Mouse (Mus musculus): ENCODE measurements around the gene Impg1.

Impg1 gene

GRCm38 (mm10) chr9:80282426-80282825, 182.9 kb downstream of the Impg1 start:
- DNase-seq (ENCODE audit: low read depth) = no peak

DNA sequence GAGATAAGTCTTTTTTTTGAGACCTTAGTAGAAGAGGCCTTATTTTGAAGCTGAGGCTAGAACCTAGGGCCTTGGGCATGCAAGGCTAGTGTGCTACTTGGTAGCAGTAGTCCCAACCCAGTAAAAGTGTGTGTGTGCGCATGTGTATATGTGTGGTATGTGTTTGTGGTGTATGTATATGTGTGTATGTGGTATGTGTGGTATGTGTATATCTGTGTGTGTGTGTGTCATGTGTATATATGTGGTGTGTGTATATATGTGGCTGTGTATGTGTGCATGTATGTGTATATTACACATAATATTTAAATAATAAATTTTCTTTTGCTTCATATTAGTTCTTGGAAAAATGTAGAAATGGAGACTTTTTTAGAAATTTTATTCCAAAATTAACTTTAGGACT, 184.6 kb downstream of the Impg1 start:
- no peak for DNase-seq (ENCODE audit: low read depth)

DNA sequence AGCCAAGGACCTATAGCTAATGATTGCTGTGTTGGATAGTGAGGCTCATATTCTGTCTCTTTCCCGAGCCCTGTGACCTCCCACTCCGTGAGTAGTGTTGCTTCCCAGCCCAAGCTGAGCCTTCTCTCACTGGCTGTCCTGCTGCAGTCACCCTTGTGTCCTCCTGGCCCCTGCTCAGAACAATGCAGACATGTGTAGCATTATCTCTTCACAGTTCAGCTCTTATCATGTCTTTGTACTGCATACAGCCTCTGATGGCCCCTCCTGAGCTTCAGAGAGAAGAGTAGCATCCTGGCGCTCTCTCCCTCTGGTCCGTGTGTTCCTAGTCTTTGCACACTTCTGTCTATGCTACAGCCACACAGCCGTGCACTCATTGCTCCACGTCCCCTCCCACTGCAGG, 187.5 kb downstream of the Impg1 start:
- no peak for DNase-seq (ENCODE audit: low read depth)

DNA sequence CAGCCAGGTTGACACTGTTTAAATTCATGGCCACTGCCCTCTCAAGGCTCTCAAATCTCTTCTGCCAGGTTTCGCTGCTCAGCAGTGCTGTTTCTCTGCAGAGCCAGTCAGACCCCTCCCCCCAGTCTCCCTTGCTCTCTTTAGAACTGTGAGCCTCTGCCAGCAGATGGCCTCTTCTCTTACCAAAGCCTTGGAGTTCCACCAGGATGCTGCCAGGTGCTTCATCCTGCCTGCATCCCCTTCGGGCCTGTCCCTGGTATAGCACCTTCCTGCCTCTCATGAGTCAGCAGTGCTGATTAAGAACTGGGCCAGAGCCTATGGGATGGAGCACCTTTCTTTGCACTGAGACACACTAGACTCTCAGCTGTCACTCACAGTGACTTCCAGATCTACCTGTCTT, 188.1 kb downstream of the Impg1 start:
- DNase-seq (ENCODE audit: low read depth) = no peak

DNA sequence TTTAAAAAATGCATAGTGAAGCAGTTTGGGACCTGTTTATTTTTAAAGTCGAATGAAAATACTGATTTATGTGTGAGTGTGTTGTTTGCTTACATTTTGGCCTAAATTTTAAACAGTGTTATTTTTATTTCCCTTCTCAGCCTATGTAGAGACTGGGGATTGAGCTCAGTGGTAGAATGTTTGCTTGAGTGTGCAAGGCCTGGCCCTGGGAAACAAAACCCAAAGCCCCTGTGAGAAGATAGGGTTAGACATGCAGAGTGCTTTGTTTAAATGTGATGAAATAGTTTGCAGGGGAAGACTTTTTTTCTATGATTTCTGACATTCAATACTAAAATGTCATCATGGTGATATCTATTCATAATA, 189.5 kb downstream of the Impg1 start:
- DNase-seq (ENCODE audit: low read depth) = no peak

GRCm38 (mm10) chr9:80275053-80275771, 190.1 kb downstream of the Impg1 start:
- peak; percentile 4 for DNase-seq (ENCODE audit: low read depth)

DNA sequence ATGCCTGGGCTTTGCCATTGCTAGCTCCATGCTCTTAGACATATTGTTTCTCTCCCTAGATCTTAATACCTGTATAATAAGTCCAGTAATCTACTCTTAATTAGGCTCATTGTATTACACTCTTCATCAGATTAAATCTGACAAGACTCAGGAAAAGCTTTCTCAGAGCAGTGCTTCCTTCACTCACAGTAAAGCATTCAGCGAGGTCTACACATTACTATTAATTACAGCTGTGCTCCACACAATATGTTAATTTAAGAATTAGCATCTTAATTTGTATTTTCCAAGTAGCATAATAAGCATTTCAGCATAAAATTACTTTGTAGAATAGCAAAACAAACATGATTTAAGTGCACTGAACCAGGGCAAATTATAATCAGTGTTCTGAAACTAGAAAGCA, 192.3 kb downstream of the Impg1 start:
- DNase-seq (ENCODE audit: low read depth) = no peak

- no peak for DNase-seq (ENCODE audit: low read depth)
These were observed 195.7 kb downstream of the Impg1 start for GRCm38 (mm10) chr9:80269596-80269995.

- no peak for DNase-seq (ENCODE audit: low read depth)
These were observed 198.8 kb downstream of the Impg1 start for GRCm38 (mm10) chr9:80266507-80266906.

DNA sequence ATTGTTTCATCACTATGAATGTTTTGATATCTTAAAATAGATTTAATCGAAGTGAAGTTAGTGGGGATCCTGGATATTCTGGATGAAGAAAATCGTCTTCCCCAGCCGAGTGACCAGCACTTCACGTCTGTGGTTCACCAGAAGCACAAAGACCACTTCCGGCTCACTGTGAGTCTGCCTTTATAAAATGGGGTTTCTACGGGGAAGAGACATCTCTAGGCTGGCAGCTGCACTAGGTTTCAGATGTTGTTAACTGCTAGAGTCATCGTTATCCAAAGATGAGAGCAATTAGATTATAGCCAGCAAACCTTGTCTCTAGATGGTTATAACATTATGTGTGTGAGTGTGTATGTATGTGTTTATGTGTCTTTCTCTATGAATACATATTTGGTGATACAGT, 199.2 kb downstream of the Impg1 start:
- DNase-seq (ENCODE audit: low read depth) = no peak
